Mouse (Mus musculus) cerebellum, adult 2 months (tissue): ENCODE data around the gene Gm48552.

ENCODE experiments used
- CTCF ChIP-seq: fragments of 200-500 bp; IDR thresholded peaks from 2 replicates; pipeline ENCODE4 v1.5.1; 2011; ENCODE audit warnings: low read depth, mild to moderate bottlenecking, control low read depth, low read length, moderate library complexity, borderline replicate concordance; ENCODE audit not compliant: insufficient read depth
- POLR2A ChIP-seq: fragments of 200-500 bp; IDR thresholded peaks from 2 replicates; pipeline ENCODE4 v1.6.1; 2011; ENCODE audit warnings: low read length, control low read depth, borderline replicate concordance; ENCODE audit not compliant: insufficient read depth

DNA sequence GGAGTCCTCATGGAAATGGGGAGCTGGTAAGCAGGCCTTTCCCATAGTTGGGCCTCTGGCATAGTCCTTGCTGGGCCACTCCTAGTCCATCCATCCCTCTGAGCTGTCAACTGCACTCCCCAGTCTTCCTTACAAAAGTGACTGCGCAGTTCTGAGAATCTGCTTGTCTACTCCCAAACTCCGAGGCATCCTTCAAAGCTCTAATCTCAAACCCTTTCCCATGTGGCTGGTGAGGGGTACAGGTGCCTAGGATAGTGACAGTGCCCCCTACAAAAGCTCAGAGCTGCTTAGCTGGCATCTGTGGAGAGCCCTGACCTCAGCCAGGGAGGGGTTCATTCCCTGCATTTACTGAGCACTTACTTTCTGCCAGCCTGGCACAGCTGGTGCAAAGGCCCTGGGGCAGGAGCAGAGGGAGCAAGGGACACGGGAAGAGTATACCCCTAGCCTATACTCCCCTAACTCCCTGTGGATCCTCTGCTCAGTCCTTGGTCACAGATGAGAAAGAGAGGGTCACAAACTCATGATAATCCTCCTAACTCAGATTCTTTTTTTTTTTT is 33.9 kb downstream of the Gm48552 start:
- TF ChIP-seq CTCF (no peak), POLR2A (no peak)
